ENCODE assay signal across 8 mouse cellular contexts in the genomic region with DNA sequence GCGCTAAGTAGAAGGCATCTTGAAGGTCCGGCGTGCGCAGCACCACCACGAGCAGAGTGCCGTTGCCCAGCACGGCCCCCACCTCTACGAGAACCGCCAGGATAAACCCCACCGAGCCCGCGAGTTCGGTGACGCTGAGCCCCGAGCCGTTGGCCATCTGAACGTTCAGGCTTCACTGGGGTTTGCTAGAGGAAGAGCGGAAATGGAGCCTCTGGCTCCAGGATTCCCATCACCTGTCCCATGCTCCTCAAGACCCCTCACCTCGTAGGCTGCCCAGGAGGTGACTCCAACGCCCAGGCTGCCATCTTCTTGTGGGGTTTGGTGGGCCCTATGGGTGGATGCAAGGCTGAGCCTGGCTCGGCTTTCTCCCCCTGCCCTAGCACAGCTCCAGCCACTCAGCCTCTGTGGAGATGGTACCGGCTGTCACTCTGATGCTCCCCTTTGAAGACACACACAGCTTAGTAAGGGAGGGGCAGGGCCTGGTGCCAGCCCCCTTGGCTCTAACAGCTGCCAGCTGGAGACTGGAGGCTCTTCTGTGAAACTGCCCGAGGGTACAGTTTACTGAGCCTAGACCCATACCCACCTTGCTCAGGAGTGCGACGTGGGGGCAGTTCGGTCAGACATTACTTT. TPM values are rescaled to one million over a fixed set of nuclear protein-coding genes. Genes with fewer than 3 reads are reported as not detected.
DNase-seq lines count a peak whose midpoint lies in the region; ATAC-seq lines count a peak whose summit lies in the region.

Gpr62 (minus strand) TSS at position 368 of the 630 bp plus-strand sequence.

- H3K4me3 ChIP-seq in hindbrain, embryonic 11.5 days (ENCODE audit: low read depth, low read length) = peak within 1 kb of the TSS; percentile 43
- H3K4me3 ChIP-seq in liver, embryonic 12.5 days = peak within 1 kb of the TSS; percentile 58

- DNase-seq in frontal cortex, postnatal 36 days (ENCODE audit: low spot score in 2 of 2) = peak; percentile 57 to 58
- DNase-seq in frontal cortex, postnatal 10 days (ENCODE audit: low spot score in 2 of 2) = no peak
- DNase-seq in right cerebral cortex, postnatal 10 days (ENCODE audit: low spot score in 2 of 2) = peak; percentile 71 to 76
- DNase-seq in right cerebral cortex, adult 2 months (ENCODE audit: low spot score in 2 of 2) = no peak
- DNase-seq in hindbrain, embryonic 11.5 days (ENCODE audit: low spot score) = no peak
- no peak for DNase-seq in embryo, embryonic 10.5 days (ENCODE audit: low spot score)
- DNase-seq in embryo, embryonic 10 days (ENCODE audit: low spot score) = no peak

- WGBS in hindbrain, embryonic 11.5 days = 28% methylated on average over 26 of the region's 26 CpGs
- WGBS in liver, embryonic 12.5 days (ENCODE audit: insufficient replicate concordance) = 49% methylated on average over 26 of the region's 26 CpGs

- H3K27me3 ChIP-seq in hindbrain, embryonic 11.5 days (ENCODE audit: control insufficient read depth, insufficient read depth, low read length) = no peaks in the 10 kb centered on the region
- H3K27me3 ChIP-seq in liver, embryonic 12.5 days (replicated peaks) = peaks cover 50% of the 10 kb centered on the region

- peak within 1 kb of the TSS; percentile 60; the same call in 1 of the 2 replicates for H3K27ac ChIP-seq in hindbrain, embryonic 11.5 days (ENCODE audit: low read depth, low read length)
- H3K27ac ChIP-seq in liver, embryonic 12.5 days = no peak within 1 kb of the TSS

- ATAC-seq in hindbrain, embryonic 11.5 days (ENCODE audit: low FRiP score) = peak; percentile 9
- ATAC-seq in liver, embryonic 12.5 days = no peak

- no peaks in the 10 kb centered on the region for H3K9me3 ChIP-seq in hindbrain, embryonic 11.5 days (ENCODE audit: control insufficient read depth, low read length)
- H3K9me3 ChIP-seq in liver, embryonic 12.5 days (replicated peaks) = no peaks in the 10 kb centered on the region

- peaks cover 14% of the 10 kb centered on the region; the same call in 1 of the 2 replicates for H3K4me1 ChIP-seq in hindbrain, embryonic 11.5 days (replicated peaks; ENCODE audit: control insufficient read depth, insufficient read depth, low read length)
- H3K4me1 ChIP-seq in liver, embryonic 12.5 days = peaks cover 15% of the 10 kb centered on the region

- H3K4me2 ChIP-seq in hindbrain, embryonic 11.5 days (replicated peaks; ENCODE audit: low read depth, low read length) = peak within 1 kb of the TSS; percentile 95
- H3K4me2 ChIP-seq in liver, embryonic 12.5 days = peak within 1 kb of the TSS; percentile 80

- H3K36me3 ChIP-seq in hindbrain, embryonic 11.5 days (ENCODE audit: control insufficient read depth, insufficient read depth, low read length) = peaks cover 18% of the 10 kb centered on the region
- H3K36me3 ChIP-seq in liver, embryonic 12.5 days = peaks cover 26% of the 10 kb centered on the region

- H3K9ac ChIP-seq in hindbrain, embryonic 11.5 days (ENCODE audit: low read depth, low read length) = peak within 1 kb of the TSS; percentile 68
- peak within 1 kb of the TSS; percentile 41 for H3K9ac ChIP-seq in liver, embryonic 12.5 days

RNA-seq across cellular contexts. Expression of gene Gpr62, which starts in this region (rescaled TPM):
- polyA plus RNA-seq in hindbrain, embryonic 11.5 days (2014; fragmentation: Nextera tagmentation; extraction: Ambion mirVana) = 0.22 and 0.29 TPM in 2 replicates
- polyA plus RNA-seq in liver, embryonic 12.5 days (2016; fragmentation: Nextera tagmentation; extraction: Ambion mirVana) = 0.10 and 0.19 TPM in 2 replicates

Comparison
In these comparisons a context has a peak if more than half of its experiments do, and no peak if none do; other contexts are left out.
1. DNase-seq: peak in frontal cortex, postnatal 36 days (2 of 2) and right cerebral cortex, postnatal 10 days (2 of 2); none in frontal cortex, postnatal 10 days (0 of 2), right cerebral cortex, adult 2 months (0 of 2), hindbrain, embryonic 11.5 days (single experiment), embryo, embryonic 10.5 days (single experiment) and embryo, embryonic 10 days (single experiment).
2. Peak in ATAC-seq, H3K4me3 ChIP-seq, H3K27ac ChIP-seq, H3K9ac ChIP-seq and H3K4me2 ChIP-seq in hindbrain, embryonic 11.5 days; RNA of the gene not detected or under 1 TPM.